Mouse (Mus musculus) lung, postnatal 0 days (tissue): ENCODE data around the gene Slc9a9. TPM values are rescaled to one million over a fixed set of nuclear protein-coding genes. Genes with fewer than 3 reads are reported as not detected.

Experiments
- ATAC-seq: fragments of 200-750 bp; cut with Nextera tagmentation; 2 replicates; pipeline ENCODE4 v1.8.0; 2017; ENCODE audit warnings: moderate library complexity
- DNase-seq: peaks from one replicate; pipeline ENCODE4 v3.0.0-alpha.2; 2016; ENCODE audit warnings: low spot score
- H3K27ac ChIP-seq: fragments of 300-500 bp; sonication (generic); 2 replicates; pipeline ENCODE4 v1.5.1; 2014; ENCODE audit warnings: antibody characterized with exemption, mild to moderate bottlenecking, low read length, mixed read lengths
- H3K27me3 ChIP-seq: fragments of 300-500 bp; sonication (generic); replicated peaks from 2 replicates; pipeline ENCODE4 v1.6.1; 2014; ENCODE audit warnings: low read length, mixed read lengths; ENCODE audit not compliant: insufficient read depth
- H3K36me3 ChIP-seq: fragments of 300-500 bp; sonication (generic); 2 replicates; pipeline ENCODE4 v1.6.1; 2014; ENCODE audit warnings: low read length, mixed read lengths; ENCODE audit not compliant: insufficient read depth
- H3K4me1 ChIP-seq: fragments of 300-500 bp; sonication (generic); 2 replicates; pipeline ENCODE4 v1.6.1; 2014; ENCODE audit warnings: antibody characterized with exemption, low read depth, low read length, mixed read lengths; ENCODE audit not compliant: insufficient read depth
- H3K4me2 ChIP-seq: fragments of 300-500 bp; sonication (generic); replicated peaks from 2 replicates; pipeline ENCODE4 v1.6.1; 2014; ENCODE audit warnings: low read depth, mild to moderate bottlenecking, low read length, moderate library complexity, mixed read lengths
- H3K4me3 ChIP-seq: fragments of 300-500 bp; sonication (generic); 2 replicates; pipeline ENCODE4 v1.5.1; 2014; ENCODE audit warnings: low read depth, low read length
- H3K9ac ChIP-seq: fragments of 300-500 bp; sonication (generic); replicated peaks from 2 replicates; pipeline ENCODE4 v1.6.1; 2014; ENCODE audit warnings: low read depth, mild to moderate bottlenecking
- H3K9me3 ChIP-seq: fragments of 300-500 bp; sonication (generic); 2 replicates; pipeline ENCODE4 v1.6.1; 2016; ENCODE audit warnings: low read length, mixed read lengths
- CTCF ChIP-seq: IDR thresholded peaks from 2 replicates; pipeline ENCODE4 v1.5.1; 2016; ENCODE audit warnings: antibody characterized with exemption, mild to moderate bottlenecking
- EP300 ChIP-seq: IDR thresholded peaks from 2 replicates; pipeline ENCODE4 v1.6.1; 2016; ENCODE audit warnings: antibody characterized with exemption, mild to moderate bottlenecking, control low read depth
- WGBS: fragments of 180-500 bp; shearing (Covaris S2); extraction: QIAGEN DNeasy Blood & Tissue Kit; methylation state at CpG from one replicate; pipeline ENCODE4 v1.1.7; 2014; 5-methylcytosine and 5-hydroxymethylcytosine counted together
- polyA plus RNA-seq: library from polyadenylated mRNA; unstranded; fragments of >200 nt; fragmentation: Nextera tagmentation; extraction: Ambion mirVana; gene quantifications from 2 replicates; pipeline ENCODE4 v1.2.1, GENCODE M21; 2015

Gene Slc9a9
- polyA plus RNA-seq, result 3.4 and 3.7 TPM in 2 replicates

DNA sequence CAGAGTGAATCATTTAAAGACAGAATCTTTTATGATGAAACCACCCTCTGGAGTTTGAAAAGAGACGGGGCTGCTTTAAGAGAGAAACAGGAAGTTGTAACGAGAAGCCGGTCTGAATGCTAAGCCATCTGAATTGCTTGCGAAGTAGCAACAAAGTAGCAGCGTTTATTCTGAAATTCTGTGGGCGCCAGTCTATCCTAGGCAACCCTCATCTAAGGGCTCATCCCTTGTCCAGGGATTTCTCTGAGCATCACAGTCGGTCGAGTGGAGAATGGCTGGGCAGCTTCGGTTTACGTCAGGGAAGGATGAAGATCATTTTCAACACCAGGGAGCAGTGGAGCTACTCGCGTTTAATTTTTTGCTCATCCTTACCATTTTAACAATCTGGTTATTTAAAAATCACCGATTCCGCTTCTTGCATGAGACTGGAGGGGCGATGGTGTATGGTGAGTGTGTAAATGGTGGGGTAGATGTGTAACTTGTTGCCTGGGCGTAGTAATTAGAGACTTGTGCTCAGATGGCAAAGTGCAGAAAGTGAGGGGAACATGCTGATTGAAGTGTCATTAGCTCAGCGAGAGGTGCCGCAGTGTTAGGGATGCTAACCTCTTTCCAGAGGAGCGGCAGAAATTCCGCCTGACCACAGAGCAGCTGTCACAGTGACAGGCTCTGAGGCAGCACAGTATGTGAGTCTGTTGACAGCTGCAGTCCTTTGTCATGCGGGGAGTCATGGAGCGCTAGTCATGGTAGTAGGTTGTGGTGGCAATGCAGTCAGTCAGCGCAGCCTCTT, at the start of gene Slc9a9:
TSS of gene Slc9a9 (plus strand) at position 119 of the 787 bp plus-strand sequence.
- WGBS, result 1% methylated on average over 23 of the region's 23 CpGs
- Histone ChIP-seq H3K4me1 (no peaks in the 10 kb centered on the region; the same call in 1 of the 2 replicates), H3K4me2 (peak within 1 kb of the TSS; percentile 71), H3K9me3 (no peaks in the 10 kb centered on the region), H3K36me3 (no peaks in the 10 kb centered on the region), H3K27me3 (no peaks in the 10 kb centered on the region), H3K27ac (no peak within 1 kb of the TSS), H3K4me3 (peak within 1 kb of the TSS; percentile 44), H3K9ac (peak within 1 kb of the TSS; percentile 34; the same call in 1 of the 2 replicates)
- peak; percentile 30 for ATAC-seq
- DNase-seq, result peak; percentile 50
- TF ChIP-seq CTCF, result no peak
- TF ChIP-seq EP300, result no peak

DNA sequence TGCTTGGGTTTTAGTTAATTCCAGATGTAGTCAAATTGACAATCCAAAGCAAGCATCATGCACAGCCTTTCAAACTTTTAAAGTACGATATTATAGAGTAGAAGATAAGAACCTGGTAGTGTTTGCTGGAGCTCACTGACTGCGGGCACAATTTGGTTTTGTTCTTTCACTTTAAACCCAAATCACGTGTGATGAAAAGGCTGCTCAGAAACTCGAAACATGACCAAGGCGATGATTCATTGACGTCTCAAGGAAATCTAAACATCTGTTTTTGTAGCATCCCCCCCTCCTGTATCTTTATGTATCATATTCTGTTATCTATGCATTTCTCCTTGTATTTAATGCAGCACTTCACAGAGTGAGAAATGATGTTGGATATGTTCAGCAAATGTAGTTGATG, 49.4 kb upstream of the Slc9a9 start:
- TF ChIP-seq EP300, result no peak
- TF ChIP-seq CTCF, result no peak
- Histone ChIP-seq H3K4me3 (no peak overlapping the region), H3K27ac (no peak overlapping the region), H3K36me3 (no peaks in the 10 kb centered on the region), H3K27me3 (no peaks in the 10 kb centered on the region), H3K4me1 (no peaks in the 10 kb centered on the region), H3K4me2 (no peak overlapping the region), H3K9me3 (no peaks in the 10 kb centered on the region), H3K9ac (no peak overlapping the region)
- no peak for DNase-seq
- no peak for ATAC-seq
- WGBS, result 73% methylated on average over 6 of the region's 6 CpGs

GRCm38 (mm10) chr9:94620846-94621245, 48.9 kb upstream of the Slc9a9 start:
- Histone ChIP-seq H3K4me2 (no peak overlapping the region), H3K27me3 (no peaks in the 10 kb centered on the region), H3K4me1 (no peaks in the 10 kb centered on the region), H3K27ac (no peak overlapping the region), H3K4me3 (no peak overlapping the region), H3K36me3 (no peaks in the 10 kb centered on the region), H3K9me3 (no peaks in the 10 kb centered on the region), H3K9ac (no peak overlapping the region)
- ATAC-seq (no peak), DNase-seq (no peak)
- 83% methylated on average over 10 of the region's 10 CpGs for WGBS
- TF ChIP-seq CTCF (no peak), EP300 (no peak)

GRCm38 (mm10) chr9:94621902-94622301, 47.8 kb upstream of the Slc9a9 start:
- no peaks in the 10 kb centered on the region for H3K9me3 ChIP-seq
- ATAC-seq (no peak), DNase-seq (no peak)
- 58% methylated on average over 2 of the region's 2 CpGs for WGBS
- no peaks in the 10 kb centered on the region for H3K27me3 ChIP-seq
- no peak overlapping the region for H3K9ac ChIP-seq
- H3K4me1 ChIP-seq, result no peaks in the 10 kb centered on the region
- no peak overlapping the region for H3K4me3 ChIP-seq
- TF ChIP-seq EP300 (no peak), CTCF (no peak)
- H3K27ac ChIP-seq, result no peak overlapping the region
- no peaks in the 10 kb centered on the region for H3K36me3 ChIP-seq
- no peak overlapping the region for H3K4me2 ChIP-seq

DNA sequence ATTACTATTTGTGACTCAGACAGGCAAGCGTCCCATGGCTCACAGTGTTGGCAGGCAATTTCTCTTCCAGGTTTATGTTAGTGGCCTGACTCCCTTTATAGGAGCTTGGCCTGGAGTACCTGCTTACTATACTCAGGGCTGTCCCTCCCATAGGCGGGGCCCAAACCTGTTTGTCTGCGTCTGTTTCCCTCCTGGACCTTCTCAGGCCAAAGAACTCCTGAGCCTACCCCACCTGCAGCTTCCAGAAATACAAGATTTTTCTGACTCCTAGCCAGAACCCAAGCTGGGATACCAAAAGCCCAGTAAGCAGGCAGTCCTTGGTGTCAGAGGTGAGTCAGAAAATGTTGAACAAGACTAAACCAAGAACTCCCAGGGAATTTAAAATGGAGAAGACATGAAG, 43.0 kb upstream of the Slc9a9 start:
- ATAC-seq (0 out of 2 replicates have a peak, but pooled peaks have one; percentile 28), DNase-seq (no peak)
- TF ChIP-seq CTCF (no peak), EP300 (no peak)
- Histone ChIP-seq H3K36me3 (no peaks in the 10 kb centered on the region), H3K4me3 (no peak overlapping the region), H3K27me3 (no peaks in the 10 kb centered on the region), H3K4me1 (no peaks in the 10 kb centered on the region), H3K9me3 (no peaks in the 10 kb centered on the region), H3K4me2 (no peak overlapping the region), H3K9ac (no peak overlapping the region), H3K27ac (no peak overlapping the region)
- WGBS, result 81% methylated on average over 3 of the region's 3 CpGs

- Histone ChIP-seq H3K27ac (no peak overlapping the region), H3K4me3 (no peak overlapping the region), H3K9me3 (no peaks in the 10 kb centered on the region), H3K27me3 (no peaks in the 10 kb centered on the region), H3K36me3 (no peaks in the 10 kb centered on the region), H3K4me1 (no peaks in the 10 kb centered on the region), H3K9ac (no peak overlapping the region), H3K4me2 (no peak overlapping the region)
- TF ChIP-seq EP300, result no peak
- no peak for DNase-seq
- ATAC-seq, result no peak
- 61% methylated on average over 3 of the region's 3 CpGs for WGBS
Observed at GRCm38 (mm10) chr9:94628948-94629347, 40.8 kb upstream of the Slc9a9 start.
